Mouse (Mus musculus): ENCODE measurements around the gene Rangrf.

- TF ChIP-seq CTCF (IDR thresholded peaks at IDR 0.05; ENCODE audit: insufficient read depth, low read depth, low read length): no peak
- peak; percentile 91 for TF ChIP-seq POLR2A (IDR thresholded peaks at IDR 0.05; ENCODE audit: insufficient read depth, low read depth, low read length)
These were observed 37.2 kb upstream of the Rangrf start for GRCm38 (mm10) chr11:69012071-69012601.

All from olfactory bulb, adult 2 months (tissue).